Mouse (Mus musculus) macrophage (primary cell): ENCODE results near the gene Mbnl2. TPM values are rescaled to one million over a fixed set of nuclear protein-coding genes. Genes with fewer than 3 reads are reported as not detected.
A peak's percentile ranks its signal among the peaks of the same experiment; 100 is the strongest.

Experiments used
- H3K27ac ChIP-seq: fragments of 350-480 bp; formaldehyde crosslinking; 2 replicates; pipeline ENCODE4 v1.9.0; 2021
- H3K36me3 ChIP-seq: fragments of 350-480 bp; formaldehyde crosslinking; 2 replicates; pipeline ENCODE4 v1.9.0; 2021; ENCODE audit errors: inconsistent target
- H3K4me3 ChIP-seq: fragments of 350-480 bp; formaldehyde crosslinking; 2 replicates; pipeline ENCODE4 v1.9.0; 2021; ENCODE audit errors: inconsistent target
- H3K79me2 ChIP-seq: fragments of 350-480 bp; formaldehyde crosslinking; 2 replicates; pipeline ENCODE4 v1.9.0; 2021; ENCODE audit errors: inconsistent target
- WGBS: methylation state at CpG from one replicate; pipeline ENCODE4 v1.1.7; 2026; ENCODE audit warnings: inconsistent platforms; ENCODE audit not compliant: missing documents; 5-methylcytosine and 5-hydroxymethylcytosine counted together
- polyA plus RNA-seq: library from polyadenylated mRNA; stranded (reverse); fragments of 250-400 nt; gene quantifications from 3 replicates; pipeline ENCODE4 v1.2.4, GENCODE M21; 2018; ENCODE audit warnings: inconsistent platforms

The Mbnl2 gene
- polyA plus RNA-seq, 1 experiment from 2014 or later = 126 TPM

DNA sequence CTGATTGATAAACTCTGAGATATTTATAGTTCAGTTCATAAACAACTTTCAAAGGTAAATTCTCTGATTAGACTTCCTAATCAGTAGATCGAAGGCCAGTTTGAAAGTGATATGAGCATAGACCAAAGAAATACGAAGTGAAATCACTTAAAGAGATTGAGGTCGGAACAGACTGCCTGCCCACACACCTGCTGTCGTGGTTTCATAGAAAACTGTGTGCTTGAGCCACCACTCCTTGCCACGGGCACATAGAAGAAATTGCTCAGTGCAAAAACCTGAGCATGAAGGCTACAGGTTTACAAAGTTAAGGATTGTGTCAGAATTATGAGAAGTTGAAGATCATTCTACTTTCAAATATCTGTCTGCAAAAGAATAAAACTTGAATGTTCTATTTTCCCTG is 153.0 kb downstream of the Mbnl2 start:
- WGBS = 75% methylated on average over 5 of the region's 5 CpGs
- no peak overlapping the region for H3K4me3 ChIP-seq
- H3K36me3 ChIP-seq = peaks cover 34% of the 10 kb centered on the region
- H3K79me2 ChIP-seq = no peaks in the 10 kb centered on the region
- no peak overlapping the region for H3K27ac ChIP-seq

DNA sequence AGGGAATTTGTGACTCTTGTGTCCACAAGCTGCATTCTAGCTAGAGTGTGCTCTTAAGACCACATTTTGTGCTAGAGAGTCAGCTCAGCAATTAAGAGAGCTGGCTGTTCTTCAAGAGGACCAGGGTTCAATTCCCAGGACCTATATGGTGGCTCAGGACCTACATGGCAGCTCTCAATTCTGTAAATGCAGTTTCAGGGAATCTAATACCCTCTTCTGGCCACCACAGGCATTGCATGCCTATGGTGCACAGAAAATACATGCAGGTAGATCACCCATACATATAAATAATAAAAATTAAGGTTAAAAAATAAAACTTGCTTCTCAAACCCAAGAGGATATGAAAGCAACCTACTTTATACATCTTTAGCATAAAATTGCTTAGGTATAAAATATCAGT is 157.3 kb downstream of the Mbnl2 start:
- H3K4me3 ChIP-seq = no peak overlapping the region
- H3K36me3 ChIP-seq = peaks cover 11% of the 10 kb centered on the region; the same call in 1 of the 2 replicates
- H3K79me2 ChIP-seq = no peaks in the 10 kb centered on the region
- no peak overlapping the region for H3K27ac ChIP-seq

DNA sequence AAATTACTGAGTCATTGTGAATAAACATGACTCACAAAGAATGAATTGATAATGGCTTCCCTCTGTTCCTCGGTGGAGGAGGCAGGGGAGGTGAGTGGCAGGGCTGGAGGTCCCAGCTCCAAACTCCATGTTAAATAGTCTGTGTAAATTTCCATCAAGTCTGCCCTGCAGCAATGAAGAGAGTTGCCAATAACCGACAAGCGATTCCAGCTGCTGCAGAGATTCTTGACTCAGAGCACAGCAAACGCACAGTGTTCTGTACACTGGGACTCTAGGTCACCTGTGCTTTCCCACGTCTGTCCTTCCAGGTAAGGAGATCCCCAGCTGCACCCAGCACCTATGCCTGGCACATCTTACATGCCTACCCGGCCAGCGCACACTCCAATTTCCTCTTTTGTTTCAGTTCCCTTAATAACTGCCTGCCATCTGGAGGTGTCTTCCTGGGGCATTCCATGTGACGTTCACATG is 158.5 kb downstream of the Mbnl2 start:
- 26% methylated on average over 8 of the region's 8 CpGs for WGBS
- H3K36me3 ChIP-seq = peaks cover 6% of the 10 kb centered on the region; the same call in 1 of the 2 replicates

DNA sequence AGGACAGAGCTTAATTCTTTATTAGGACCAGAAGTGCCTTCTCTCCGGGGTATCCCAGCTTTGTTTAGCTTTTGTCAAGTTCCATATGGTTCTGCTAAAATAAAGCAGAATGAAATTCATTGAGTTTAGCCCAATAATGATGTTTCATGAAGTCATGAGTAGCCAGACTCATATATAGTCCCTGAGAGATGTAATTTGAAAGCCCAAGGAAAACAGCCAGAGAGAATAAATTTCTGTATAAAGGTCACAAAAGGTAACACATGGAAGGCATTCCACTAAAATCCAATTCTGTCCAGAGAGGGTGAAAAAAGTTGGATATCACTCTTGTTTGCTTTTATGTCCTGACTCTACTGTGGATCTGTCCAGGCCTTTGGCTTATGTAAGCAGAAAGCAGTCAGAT is 159.4 kb downstream of the Mbnl2 start:
- Histone ChIP-seq H3K36me3 (no peaks in the 10 kb centered on the region), H3K27ac (no peak overlapping the region), H3K79me2 (no peaks in the 10 kb centered on the region), H3K4me3 (no peak overlapping the region)
- WGBS = 69% methylated on average over 1 of the region's 1 CpGs

More for the DNA sequence above, 158.5 kb downstream of the Mbnl2 start:
- no peak overlapping the region for H3K4me3 ChIP-seq
- peak overlapping the region; percentile 31 for H3K27ac ChIP-seq
- H3K79me2 ChIP-seq = no peaks in the 10 kb centered on the region

DNA sequence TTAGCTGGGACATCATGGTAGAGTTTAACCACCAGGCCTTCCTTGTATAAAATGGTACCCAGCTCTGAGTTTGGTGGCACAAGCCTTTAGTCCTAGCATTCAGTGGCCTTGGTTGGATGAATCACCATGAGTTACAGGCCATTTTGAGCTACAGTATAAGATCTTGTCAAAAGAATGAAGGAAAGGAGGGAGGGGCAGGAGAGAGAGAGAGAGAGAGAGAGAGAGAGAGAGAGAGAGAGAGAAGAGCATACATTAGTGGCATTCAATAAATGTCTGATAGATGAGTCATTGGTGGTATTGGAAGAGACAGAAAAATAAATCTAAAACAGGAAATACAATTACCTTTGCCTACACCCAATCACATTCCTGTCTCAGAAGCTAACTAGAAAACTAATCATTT is 165.2 kb downstream of the Mbnl2 start:
- no peak overlapping the region for H3K27ac ChIP-seq
- H3K36me3 ChIP-seq = no peaks in the 10 kb centered on the region
- no peaks in the 10 kb centered on the region for H3K79me2 ChIP-seq
- H3K4me3 ChIP-seq = no peak overlapping the region

DNA sequence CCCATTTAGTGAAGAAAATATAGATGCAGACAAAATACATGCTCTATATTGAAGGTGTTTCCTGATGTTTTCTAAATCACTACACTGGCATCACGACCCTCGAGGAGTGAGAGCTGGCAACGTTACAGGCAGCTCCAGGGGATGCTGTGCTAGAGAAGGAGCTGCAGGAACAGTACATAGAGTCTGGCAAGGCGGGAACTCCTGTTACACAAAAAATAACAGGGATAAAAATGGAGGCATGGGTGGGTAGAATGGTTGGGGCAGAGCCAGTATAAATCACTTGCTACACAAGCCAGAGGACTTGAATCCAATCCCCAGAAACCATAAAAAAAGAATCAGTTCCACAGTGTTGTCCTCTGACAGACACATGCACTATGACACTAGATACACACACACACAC is 165.8 kb downstream of the Mbnl2 start:
- 95% methylated on average over 4 of the region's 4 CpGs for WGBS
- Histone ChIP-seq H3K79me2 (no peaks in the 10 kb centered on the region), H3K4me3 (no peak overlapping the region), H3K36me3 (no peaks in the 10 kb centered on the region), H3K27ac (no peak overlapping the region)

DNA sequence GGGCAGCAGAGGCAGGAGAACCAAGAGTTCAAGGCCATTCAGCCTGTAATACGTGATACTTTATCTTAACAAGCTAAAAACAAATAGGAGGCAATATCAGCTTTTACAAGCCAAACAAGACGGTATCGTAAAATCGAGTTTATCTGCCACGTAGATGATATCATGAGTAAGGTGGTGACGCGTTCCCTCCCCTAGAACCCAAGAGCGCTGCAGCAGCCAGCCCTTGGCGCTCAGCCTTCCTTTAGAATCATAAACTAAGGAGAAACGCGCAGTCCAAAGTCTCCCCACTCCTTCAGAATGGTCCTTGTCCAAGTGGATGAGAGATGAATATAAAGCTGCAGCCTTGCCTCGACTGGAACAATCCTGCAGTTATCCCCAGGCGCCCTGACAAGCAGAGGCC is 166.4 kb downstream of the Mbnl2 start:
- Histone ChIP-seq H3K27ac (no peak overlapping the region), H3K79me2 (no peaks in the 10 kb centered on the region), H3K4me3 (no peak overlapping the region), H3K36me3 (no peaks in the 10 kb centered on the region)
- WGBS = 95% methylated on average over 13 of the region's 13 CpGs

- no peaks in the 10 kb centered on the region for H3K36me3 ChIP-seq
- H3K79me2 ChIP-seq = no peaks in the 10 kb centered on the region
- H3K4me3 ChIP-seq = no peak overlapping the region
- H3K27ac ChIP-seq = no peak overlapping the region
- WGBS = 92% methylated on average over 7 of the region's 7 CpGs
Measured at GRCm38 (mm10) chr14:120454221-120454620, 178.8 kb downstream of the Mbnl2 start.

GRCm38 (mm10) chr14:120463938-120464727 is 188.7 kb downstream of the Mbnl2 start:
- Histone ChIP-seq H3K36me3 (no peaks in the 10 kb centered on the region), H3K27ac (no peak overlapping the region), H3K79me2 (no peaks in the 10 kb centered on the region), H3K4me3 (no peak overlapping the region)
- WGBS = 79% methylated on average over 3 of the region's 3 CpGs

DNA sequence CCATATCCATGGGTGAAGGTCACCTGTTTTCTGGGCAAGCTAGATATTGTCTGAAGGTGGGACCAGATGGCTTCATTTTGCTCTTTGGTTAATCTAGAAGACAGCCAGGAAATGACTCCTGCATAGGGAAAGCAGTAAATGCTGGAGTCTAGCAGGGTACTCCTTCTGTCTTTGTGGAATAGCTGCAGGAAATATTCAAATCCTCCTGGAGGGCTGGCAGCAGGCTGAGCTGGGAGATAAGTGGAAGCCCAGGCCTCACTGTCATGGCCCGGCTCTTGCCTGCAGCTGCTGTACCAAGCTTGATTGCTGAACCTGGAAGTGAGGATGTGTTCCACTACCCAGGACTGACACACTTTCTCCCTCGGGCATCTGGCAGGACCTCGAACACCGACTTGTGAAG is 191.3 kb downstream of the Mbnl2 start:
- Histone ChIP-seq H3K27ac (no peak overlapping the region), H3K79me2 (no peaks in the 10 kb centered on the region), H3K4me3 (no peak overlapping the region), H3K36me3 (no peaks in the 10 kb centered on the region)
- WGBS = 93% methylated on average over 3 of the region's 4 CpGs

DNA sequence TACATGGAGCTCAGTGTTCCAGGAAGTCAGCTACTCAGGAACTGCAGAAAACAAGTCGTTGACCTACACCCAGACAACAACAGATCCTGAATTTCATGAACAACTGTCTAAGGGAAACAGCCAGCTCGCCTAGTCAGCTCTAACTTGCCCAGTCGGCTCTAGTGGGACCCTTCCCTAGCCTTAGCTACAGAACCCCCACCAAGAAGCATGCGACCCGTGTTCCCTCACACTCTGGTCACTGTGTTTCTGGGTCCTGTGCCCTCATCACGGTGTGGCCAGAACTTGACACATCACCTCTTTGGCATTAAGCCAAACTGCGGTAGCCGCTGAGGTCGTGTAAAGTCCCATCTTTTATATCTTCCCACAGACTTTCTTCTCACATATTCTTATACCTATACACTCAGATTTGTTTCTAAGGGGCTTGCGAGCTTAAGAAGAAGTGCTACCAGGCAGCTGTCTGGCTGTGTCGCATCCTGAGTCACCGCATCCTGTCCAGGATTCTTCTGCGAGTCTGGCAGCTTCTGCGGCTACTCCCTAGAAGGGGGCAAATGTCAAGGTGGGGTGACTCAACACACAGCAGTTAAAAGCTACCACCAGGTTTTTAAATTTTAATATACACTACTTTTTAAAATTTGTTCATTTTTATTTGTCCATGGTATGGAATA is 193.8 kb downstream of the Mbnl2 start:
- Histone ChIP-seq H3K27ac (no peak overlapping the region), H3K79me2 (no peaks in the 10 kb centered on the region), H3K4me3 (no peak overlapping the region), H3K36me3 (no peaks in the 10 kb centered on the region)
- WGBS = 89% methylated on average over 11 of the region's 14 CpGs

DNA sequence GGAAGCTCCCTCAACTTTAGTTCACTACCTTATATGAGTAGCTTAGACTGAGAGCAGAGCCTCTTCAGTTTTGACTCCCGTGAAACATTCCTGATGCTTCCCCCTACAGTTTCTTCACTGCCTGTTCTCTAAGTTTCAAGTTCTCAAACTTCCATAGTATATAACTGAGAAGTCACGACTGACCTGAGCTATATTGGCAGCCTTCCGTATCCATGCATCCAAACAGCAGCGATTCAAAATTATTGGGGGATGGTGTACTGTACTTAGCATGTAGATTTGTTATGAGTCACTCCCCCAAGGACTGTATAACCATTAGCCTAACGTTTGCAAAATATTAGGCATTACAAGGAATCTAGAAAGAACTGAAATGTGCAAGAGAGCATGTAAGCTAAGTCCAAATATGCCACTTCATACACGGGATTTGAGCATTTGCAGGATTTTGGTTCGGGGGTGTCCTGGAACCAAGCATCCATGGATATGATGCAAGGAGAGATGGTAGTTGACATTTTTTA is 200.8 kb downstream of the Mbnl2 start:
- Histone ChIP-seq H3K4me3 (peak overlapping the region; percentile 84; the same call in 1 of the 2 replicates), H3K79me2 (peaks cover 25% of the 10 kb centered on the region), H3K27ac (no peak overlapping the region), H3K36me3 (no peaks in the 10 kb centered on the region; the same call in 1 of the 2 replicates)
- WGBS = 83% methylated on average over 7 of the region's 7 CpGs

GRCm38 (mm10) chr14:120477288-120477981 is 202.0 kb downstream of the Mbnl2 start:
- Histone ChIP-seq H3K4me3 (peak overlapping the region; percentile 84), H3K79me2 (peaks cover 37% of the 10 kb centered on the region), H3K36me3 (peaks cover 6% of the 10 kb centered on the region; the same call in 1 of the 2 replicates), H3K27ac (peak overlapping the region; percentile 81)
- 0% methylated on average over 43 of the region's 46 CpGs for WGBS

DNA sequence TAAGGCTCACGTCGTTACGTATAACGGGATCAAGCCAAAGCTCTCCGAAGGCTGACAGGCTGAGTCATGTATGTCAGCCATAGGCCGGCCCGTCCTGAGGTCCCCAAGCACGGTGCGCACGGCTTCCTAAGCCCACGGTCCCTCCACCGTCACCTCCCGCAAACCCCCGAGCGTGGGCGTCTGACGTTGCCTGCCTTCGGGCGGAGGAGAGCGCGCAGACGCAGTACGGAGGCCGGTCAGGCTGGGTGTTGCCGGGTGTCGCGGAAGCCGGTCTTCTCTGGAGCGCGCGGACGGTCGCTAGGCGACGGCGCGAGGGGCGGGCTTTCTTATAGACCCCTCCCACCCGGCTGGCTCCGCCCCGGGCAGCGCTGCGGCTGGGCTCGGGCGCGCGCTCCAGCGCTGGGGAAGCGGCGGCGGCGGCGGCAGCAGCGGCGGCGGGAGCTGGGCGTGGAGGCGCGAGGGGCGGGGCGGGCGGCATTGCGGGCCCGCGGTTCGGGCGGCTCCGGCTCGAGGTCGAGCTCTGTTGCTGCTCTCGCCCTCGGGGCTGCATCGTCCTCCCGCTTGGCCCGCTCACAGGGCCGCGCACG is 202.6 kb downstream of the Mbnl2 start, which contains the start of gene Rap2a:
TSS of gene Rap2a (plus strand) at position 463 of the 587 bp plus-strand sequence.
- peak within 1 kb of the TSS; percentile 87 for H3K4me3 ChIP-seq
- H3K36me3 ChIP-seq = peaks cover 10% of the 10 kb centered on the region; the same call in 1 of the 2 replicates
- peak within 1 kb of the TSS; percentile 92 for H3K27ac ChIP-seq
- H3K79me2 ChIP-seq = peaks cover 43% of the 10 kb centered on the region
- 0% methylated on average over 76 of the region's 78 CpGs for WGBS
